Mouse (Mus musculus): ENCODE data around the gene Psmd14. TPM values are rescaled to one million over a fixed set of nuclear protein-coding genes. Genes with fewer than 3 reads are reported as not detected.

Psmd14 gene
- polyA plus RNA-seq, 1 experiment = 54.5 TPM

- no peak for DNase-seq (ENCODE audit: low spot score)
These were observed 101.0 kb downstream of the Psmd14 start for GRCm38 (mm10) chr2:61812536-61812935.

GRCm38 (mm10) chr2:61813106-61813505 lies 101.6 kb downstream of the Psmd14 start:
- DNase-seq (ENCODE audit: low spot score) = no peak

- no peak for DNase-seq (ENCODE audit: low spot score)
These were observed 102.0 kb downstream of the Psmd14 start for GRCm38 (mm10) chr2:61813521-61813920.

- DNase-seq (ENCODE audit: low spot score) = no peak
These were observed 103.3 kb downstream of the Psmd14 start for GRCm38 (mm10) chr2:61814548-61815473.

DNA sequence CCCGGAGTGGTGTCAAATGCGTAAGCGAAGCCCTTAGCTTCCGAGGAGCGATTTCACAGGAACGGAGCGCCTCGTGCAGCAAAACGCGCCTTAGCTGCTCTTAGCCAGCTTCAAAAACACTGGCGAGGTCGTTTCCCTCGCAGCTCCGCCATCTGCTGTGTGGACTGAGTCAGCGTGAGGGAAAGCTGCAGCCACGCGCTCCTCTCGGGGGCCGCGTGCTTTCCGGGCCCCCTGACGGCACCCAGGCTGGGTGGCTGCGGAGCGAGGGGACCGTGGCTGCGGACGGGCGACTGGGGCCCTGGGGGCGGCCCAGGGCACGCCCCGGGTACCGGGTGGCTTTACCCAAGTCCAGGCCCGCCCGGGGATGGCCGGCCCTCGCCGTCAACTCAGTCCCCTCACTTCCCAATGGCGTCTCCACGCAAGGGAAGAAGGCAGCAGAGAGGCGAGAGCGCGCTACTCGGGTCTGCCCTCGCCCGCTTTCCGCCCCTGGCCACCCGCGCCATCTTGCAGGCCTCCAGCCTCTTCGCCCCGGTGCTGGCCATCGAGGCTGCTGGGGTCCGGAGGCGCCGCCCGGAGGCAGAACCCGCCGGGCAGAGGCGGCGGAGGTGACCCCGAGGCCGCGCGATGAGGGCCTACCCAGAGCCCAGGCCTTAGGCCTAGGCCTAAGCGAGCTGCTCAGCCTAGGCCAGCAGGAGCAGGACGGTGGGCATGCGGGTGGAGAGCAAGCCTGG lies 104.3 kb downstream of the Psmd14 start:
- DNase-seq (ENCODE audit: low spot score) = no peak

DNA sequence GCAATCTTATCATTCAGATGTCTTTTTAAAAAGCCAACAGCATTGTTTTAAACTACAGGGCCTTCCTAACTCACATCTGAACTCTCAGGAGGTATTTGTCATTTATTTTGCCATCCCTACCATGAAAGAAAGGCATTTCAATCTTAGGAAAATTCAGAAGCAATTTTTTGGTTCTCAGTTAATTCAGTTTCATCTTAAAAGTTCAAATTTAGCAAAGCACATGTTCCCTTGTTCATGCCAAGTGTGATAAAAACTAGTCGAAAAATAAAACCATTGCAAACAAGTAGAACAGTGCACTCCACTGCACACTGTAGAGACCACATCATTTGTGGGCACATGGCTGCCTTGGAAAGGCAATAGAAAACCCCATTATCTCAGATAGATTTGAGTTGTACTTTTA lies 106.7 kb downstream of the Psmd14 start:
- DNase-seq (ENCODE audit: low spot score) = no peak

GRCm38 (mm10) chr2:61820203-61820602 lies 108.7 kb downstream of the Psmd14 start:
- no peak for DNase-seq (ENCODE audit: low spot score)

- DNase-seq (ENCODE audit: low spot score) = no peak
These were observed 112.1 kb downstream of the Psmd14 start for GRCm38 (mm10) chr2:61823426-61824140.

GRCm38 (mm10) chr2:61837243-61837806 lies 125.8 kb downstream of the Psmd14 start:
- DNase-seq (ENCODE audit: low spot score) = no peak

Other genes with a start within 250 kb of the Psmd14 start
- gene Tank, start 133.1 kb upstream of the Psmd14 start, polyA plus RNA-seq (2012; rRNA removed) = 30.7 and 40.8 TPM in 2 replicates
- 0.03 TPM in 1 of 2 replicates, not detected in the other for gene Tbr1, start 91.2 kb downstream of the Psmd14 start, polyA plus RNA-seq (2012; rRNA removed)